Mouse (Mus musculus) E14TG2a.4 (cell line): Measurements from ENCODE around the gene Pot1b.

ENCODE experiments used
- H3K27me3 ChIP-seq: 2 replicates; pipeline ENCODE4 v1.6.1; 2014; ENCODE audit warnings: low read length, control low read depth; ENCODE audit not compliant: insufficient read depth
- H3K36me3 ChIP-seq: 2 replicates; pipeline ENCODE4 v1.6.1; 2014; ENCODE audit warnings: low read length, control low read depth; ENCODE audit not compliant: insufficient read depth
- H3K4me1 ChIP-seq: replicated peaks from 2 replicates; pipeline ENCODE4 v1.6.1; 2014; ENCODE audit warnings: low read depth, low read length, control low read depth
- H3K4me3 ChIP-seq: replicated peaks from 2 replicates; pipeline ENCODE4 v1.5.1; 2014; ENCODE audit warnings: mild to moderate bottlenecking, low read length
- H3K9me3 ChIP-seq: 2 replicates; pipeline ENCODE4 v1.6.1; 2014; ENCODE audit warnings: low read length, control low read depth
- CTCF ChIP-seq: conservative IDR thresholded peaks from 2 replicates; pipeline ENCODE4 v1.5.1; 2014; ENCODE audit warnings: low read length
- NANOG ChIP-seq: IDR thresholded peaks from 2 replicates; pipeline ENCODE4 v1.6.1; 2014; ENCODE audit warnings: borderline replicate concordance, low read length, mixed read lengths
- POU5F1 ChIP-seq: IDR thresholded peaks from 2 replicates; pipeline ENCODE4 v1.6.1; 2014; ENCODE audit warnings: low read length, borderline replicate concordance

The Pot1b gene

DNA sequence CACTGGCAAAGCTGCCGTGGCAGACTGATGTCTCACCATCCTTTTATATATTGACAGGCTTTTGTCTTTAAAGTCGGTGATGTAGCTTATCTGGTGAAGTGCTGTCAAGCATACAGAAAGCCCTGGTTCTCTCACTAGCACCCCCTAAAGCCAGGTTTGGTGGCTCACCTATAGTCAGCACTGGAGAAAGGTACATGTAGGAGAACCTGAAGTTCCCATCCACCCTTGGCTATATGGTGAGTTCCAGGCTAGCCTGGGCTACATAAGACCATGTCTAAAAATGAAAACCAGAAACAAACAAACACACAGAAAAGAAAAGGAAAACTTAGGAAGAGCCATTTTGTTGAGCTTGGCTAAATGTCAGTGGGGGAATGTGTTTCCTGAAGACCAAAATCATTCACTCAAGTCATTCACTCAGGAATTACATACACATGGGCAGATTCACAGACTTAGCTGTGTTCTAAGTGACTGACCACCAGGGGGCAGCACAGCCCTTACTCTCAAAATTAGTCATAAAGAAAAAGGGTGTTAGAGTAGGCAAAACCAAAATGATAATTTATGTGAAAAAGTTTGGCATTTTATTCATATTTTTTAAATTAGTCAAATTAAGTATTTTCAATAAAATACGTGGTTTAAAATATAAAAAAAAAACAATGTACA, 10.1 kb downstream of the Pot1b start:
- Histone ChIP-seq H3K9me3 (no peaks in the 10 kb centered on the region), H3K4me1 (no peaks in the 10 kb centered on the region), H3K4me3 (no peak overlapping the region), H3K27me3 (no peaks in the 10 kb centered on the region), H3K36me3 (peaks cover 9% of the 10 kb centered on the region)
- TF ChIP-seq NANOG (no peak), CTCF (no peak; the same call in none of the 2 replicates), POU5F1 (no peak)

- Histone ChIP-seq H3K36me3 (peaks cover 14% of the 10 kb centered on the region), H3K4me3 (no peak overlapping the region), H3K27me3 (no peaks in the 10 kb centered on the region), H3K4me1 (no peaks in the 10 kb centered on the region), H3K9me3 (no peaks in the 10 kb centered on the region)
- TF ChIP-seq POU5F1: no peak
- TF ChIP-seq CTCF: no peak
- TF ChIP-seq NANOG: no peak
Observed at GRCm38 (mm10) chr17:55699388-55699787, 13.0 kb downstream of the Pot1b start.

DNA sequence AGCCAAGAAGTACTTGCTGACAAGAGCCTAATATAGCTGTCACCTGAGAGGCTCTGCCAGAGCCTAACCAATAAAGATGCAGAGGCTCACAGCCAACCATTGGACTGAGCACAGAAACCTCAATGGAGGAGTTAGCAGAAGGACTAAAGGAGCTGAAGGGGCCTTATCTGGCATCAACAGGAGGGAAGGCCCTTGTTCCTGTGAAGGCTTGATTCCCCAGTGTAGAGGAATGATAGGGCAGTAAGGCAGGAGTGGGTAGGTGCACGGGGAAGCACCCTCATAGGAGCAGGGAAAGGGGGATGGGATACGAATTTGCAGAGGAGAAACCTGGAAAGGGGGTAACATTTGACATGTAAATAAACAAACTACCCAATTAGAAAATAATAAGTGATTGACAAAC, 51.3 kb downstream of the Pot1b start:
- H3K9me3 ChIP-seq: no peaks in the 10 kb centered on the region
- TF ChIP-seq NANOG: no peak
- no peak for TF ChIP-seq CTCF
- TF ChIP-seq POU5F1: no peak
- H3K4me3 ChIP-seq: no peak overlapping the region
- H3K36me3 ChIP-seq: no peaks in the 10 kb centered on the region
- no peaks in the 10 kb centered on the region for H3K27me3 ChIP-seq
- H3K4me1 ChIP-seq: no peaks in the 10 kb centered on the region

DNA sequence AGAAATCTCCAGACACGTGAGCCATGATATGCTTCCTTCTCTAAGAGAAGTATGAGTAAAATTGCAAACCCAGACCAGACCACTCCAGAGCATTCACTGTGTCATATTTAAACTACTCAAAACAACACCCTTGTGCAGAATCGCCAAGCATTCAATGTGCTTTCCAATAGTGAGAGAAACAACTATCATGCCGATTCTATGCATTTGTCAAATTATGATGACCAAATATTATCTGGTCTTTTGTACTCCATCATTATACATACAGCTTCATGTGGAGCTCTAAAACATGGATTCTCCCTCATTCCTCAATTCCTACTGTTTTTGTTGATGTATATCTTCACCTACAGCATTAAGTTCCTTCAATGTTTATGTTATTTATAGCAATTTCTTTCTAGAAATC, 87.3 kb downstream of the Pot1b start, which contains the start of gene Vmn2r118:
Gene Vmn2r118, minus strand, starts transcription at position 101 of the 400 bp plus-strand sequence.
- Histone ChIP-seq H3K9me3 (no peaks in the 10 kb centered on the region), H3K36me3 (no peaks in the 10 kb centered on the region), H3K27me3 (no peaks in the 10 kb centered on the region), H3K4me3 (no peak within 1 kb of the TSS), H3K4me1 (no peaks in the 10 kb centered on the region)
- no peak for TF ChIP-seq POU5F1
- TF ChIP-seq NANOG: no peak
- no peak for TF ChIP-seq CTCF
